Mouse (Mus musculus) kidney, adult 2 months (tissue): Measurements from ENCODE around the gene Ptges. TPM values are rescaled to one million over a fixed set of nuclear protein-coding genes. Genes with fewer than 3 reads are reported as not detected.
A peak's percentile ranks its signal among the peaks of the same experiment; 100 is the strongest.

Experiments used
- DNase-seq: peaks from one replicate; pipeline ENCODE4 v3.0.0; 2021
- H3K27ac ChIP-seq: fragments of 200-500 bp; 2 replicates; pipeline ENCODE4 v1.5.1; 2012; ENCODE audit warnings: low read depth, low read length, control low read depth, inconsistent platforms; ENCODE audit not compliant: insufficient read depth
- H3K27me3 ChIP-seq: fragments of 200-500 bp; replicated peaks from 2 replicates; pipeline ENCODE4 v1.6.1; 2012; ENCODE audit warnings: mild to moderate bottlenecking, moderate library complexity, low read length, inconsistent platforms; ENCODE audit not compliant: control insufficient read depth, insufficient read depth
- H3K36me3 ChIP-seq: fragments of 200-500 bp; 2 replicates; pipeline ENCODE4 v1.6.1; 2012; ENCODE audit warnings: mild to moderate bottlenecking, moderate library complexity, low read length, inconsistent platforms; ENCODE audit not compliant: control insufficient read depth, insufficient read depth
- H3K4me1 ChIP-seq: fragments of 200-500 bp; 2 replicates; pipeline ENCODE4 v1.6.1; 2011; ENCODE audit warnings: low read length; ENCODE audit not compliant: control insufficient read depth, insufficient read depth
- H3K4me3 ChIP-seq: fragments of 200-500 bp; 2 replicates; pipeline ENCODE4 v1.5.1; 2011; ENCODE audit warnings: mild to moderate bottlenecking, low read depth, low read length, control low read depth; ENCODE audit not compliant: insufficient read depth
- CTCF ChIP-seq: fragments of 200-500 bp; conservative IDR thresholded peaks from 2 replicates; pipeline ENCODE4 v1.5.1; 2011; ENCODE audit warnings: low read depth, mild to moderate bottlenecking, control low read depth, low read length, moderate library complexity, mixed read lengths; ENCODE audit not compliant: insufficient read depth, insufficient read length
- POLR2A ChIP-seq: fragments of 200-500 bp; IDR thresholded peaks from one replicate; pipeline ENCODE4 v1.6.1; 2011; ENCODE audit warnings: low read depth, low read length, control low read depth
- WGBS: fragments of 180-500 bp; shearing (Covaris S2); methylation state at CpG from one replicate; pipeline ENCODE4 v1.1.7; 2018; 5-methylcytosine and 5-hydroxymethylcytosine counted together
- polyA plus RNA-seq: library from polyadenylated mRNA; depleted of rRNA; stranded (reverse); fragments of >200 nt; gene quantifications from 2 replicates; pipeline ENCODE4 v1.2.3, GENCODE M21; 2012; rRNA removed

The Ptges gene
- polyA plus RNA-seq, result 36.3 and 45.2 TPM in 2 replicates

DNA sequence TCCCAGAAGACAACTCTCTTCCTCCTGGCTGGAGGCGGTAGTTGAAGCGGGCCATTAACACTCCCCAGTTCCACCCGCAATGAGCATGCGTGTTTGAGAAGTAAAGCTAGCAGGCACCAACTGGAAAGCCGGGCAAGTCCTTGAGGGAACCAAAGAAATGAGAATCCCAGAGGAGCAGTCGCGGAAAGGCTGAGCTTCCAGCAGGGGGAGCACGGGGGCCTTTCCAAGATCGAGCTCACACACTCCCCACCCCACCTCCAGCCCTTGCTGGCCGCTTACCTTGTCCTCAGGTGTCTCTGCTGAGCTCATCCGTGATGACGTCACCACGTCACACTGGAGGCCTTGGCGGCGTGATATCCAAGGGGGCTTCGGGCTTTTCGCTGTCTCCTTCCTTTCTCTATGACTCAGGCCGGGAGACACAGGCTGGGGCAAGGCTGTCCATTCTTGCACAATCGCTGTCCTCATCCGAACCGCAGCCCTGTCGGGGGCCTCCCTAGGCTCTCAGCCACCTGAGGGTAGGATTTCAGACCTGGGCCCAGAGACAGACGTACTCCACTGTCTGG lies at the start of gene Ptges:
TSS of gene Ptges (minus strand) at position 381 of the 563 bp plus-strand sequence.
- H3K4me1 ChIP-seq, result peaks cover 8% of the 10 kb centered on the region; the same call in 1 of the 2 replicates
- H3K4me3 ChIP-seq, result peak within 1 kb of the TSS; percentile 5; the same call in 1 of the 2 replicates
- 3% methylated on average over 23 of the region's 23 CpGs for WGBS
- H3K36me3 ChIP-seq, result no peaks in the 10 kb centered on the region
- TF ChIP-seq POLR2A (no peak), CTCF (peak; percentile 64)
- H3K27ac ChIP-seq, result no peak within 1 kb of the TSS
- no peaks in the 10 kb centered on the region for H3K27me3 ChIP-seq
- peak; percentile 73 for DNase-seq

- peak within 1 kb of the TSS; percentile 88 for H3K4me3 ChIP-seq
- H3K27me3 ChIP-seq, result no peaks in the 10 kb centered on the region
- no peaks in the 10 kb centered on the region for H3K36me3 ChIP-seq
- peak; percentile 93 for DNase-seq
- TF ChIP-seq POLR2A (no peak), CTCF (no peak)
- H3K27ac ChIP-seq, result peak within 1 kb of the TSS; percentile 65
- H3K4me1 ChIP-seq, result peaks cover 9% of the 10 kb centered on the region; the same call in 1 of the 2 replicates
- 2% methylated on average over 59 of the region's 59 CpGs for WGBS
Measured at GRCm38 (mm10) chr2:30967352-30968327, 38.0 kb upstream of the Ptges start, which contains the start of gene Tor1a. Tor1a (minus strand) TSS chr2:30967933.

- Histone ChIP-seq H3K36me3 (no peaks in the 10 kb centered on the region), H3K27ac (no peak overlapping the region), H3K4me1 (peaks cover 9% of the 10 kb centered on the region; the same call in 1 of the 2 replicates), H3K4me3 (peak overlapping the region; percentile 88), H3K27me3 (no peaks in the 10 kb centered on the region)
- TF ChIP-seq POLR2A, result no peak
- TF ChIP-seq CTCF, result no peak
- WGBS, result 4% methylated on average over 16 of the region's 16 CpGs
- DNase-seq, result no peak
Measured at GRCm38 (mm10) chr2:30966826-30967225, 37.2 kb upstream of the Ptges start.

DNA sequence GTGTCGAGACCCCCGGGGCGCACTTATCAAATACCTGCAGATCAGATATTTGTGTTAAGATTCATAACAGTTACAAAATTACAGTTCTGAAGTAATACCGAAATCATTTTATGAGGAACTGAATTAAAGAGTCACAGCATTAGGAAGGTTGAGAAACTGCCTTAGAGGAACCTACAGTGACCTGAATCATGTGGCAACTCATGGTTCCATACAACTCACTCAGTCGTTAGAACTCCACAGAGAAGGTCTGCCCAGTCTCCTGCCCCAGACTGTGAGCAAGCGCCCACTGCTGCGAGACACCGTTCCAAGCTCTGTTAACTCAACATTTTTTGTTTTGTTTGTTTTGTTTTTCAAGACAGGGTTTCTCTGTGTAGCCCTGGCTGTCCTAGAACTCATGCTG lies 36.0 kb upstream of the Ptges start:
- no peak for DNase-seq
- H3K36me3 ChIP-seq, result no peaks in the 10 kb centered on the region

GRCm38 (mm10) chr2:30962570-30963254 lies 33.0 kb upstream of the Ptges start:
- Histone ChIP-seq H3K4me1 (peaks cover 11% of the 10 kb centered on the region; the same call in 1 of the 2 replicates), H3K27ac (no peak overlapping the region), H3K27me3 (no peaks in the 10 kb centered on the region), H3K4me3 (no peak overlapping the region), H3K36me3 (no peaks in the 10 kb centered on the region; the same call in 1 of the 2 replicates)
- WGBS, result 79% methylated on average over 11 of the region's 11 CpGs
- DNase-seq, result no peak
- TF ChIP-seq CTCF (no peak), POLR2A (no peak)

More for the DNA sequence above, 36.0 kb upstream of the Ptges start:
- TF ChIP-seq CTCF (no peak), POLR2A (no peak)
- Histone ChIP-seq H3K4me3 (no peak overlapping the region), H3K4me1 (peaks cover 9% of the 10 kb centered on the region; the same call in 1 of the 2 replicates), H3K27ac (no peak overlapping the region), H3K27me3 (no peaks in the 10 kb centered on the region)
- WGBS, result 87% methylated on average over 8 of the region's 8 CpGs

GRCm38 (mm10) chr2:30959856-30960255 lies 30.2 kb upstream of the Ptges start:
- Histone ChIP-seq H3K27ac (no peak overlapping the region), H3K4me3 (no peak overlapping the region), H3K4me1 (peaks cover 4% of the 10 kb centered on the region; the same call in 1 of the 2 replicates), H3K36me3 (no peaks in the 10 kb centered on the region; the same call in 1 of the 2 replicates), H3K27me3 (no peaks in the 10 kb centered on the region)
- 49% methylated on average over 5 of the region's 5 CpGs for WGBS
- TF ChIP-seq CTCF, result no peak
- TF ChIP-seq POLR2A, result no peak
- DNase-seq, result no peak
